Mouse (Mus musculus) spleen, postnatal 10 days (tissue): ENCODE results near the gene Dedd2.
"Not testable (repeated sequence)": the region's sequence is repeated elsewhere in the genome, so short reads cannot be mapped to it uniquely, and the experiment has no call there.

Experiments used
- DNase-seq, 2 experiments: peaks; one replicate each; pipeline ENCODE4 v3.0.0; 2021 to 2022; ENCODE audit warnings: low spot score in 2 of 2

Dedd2 gene

GRCm38 (mm10) chr7:25220457-25221101, at the start of gene Dedd2:
Gene Dedd2 (minus strand): TSS chr7:25220615.
- peak; percentile 55 to 65 for DNase-seq

- DNase-seq, result peak in 1 of 2 experiments; percentile 41
Observed at GRCm38 (mm10) chr7:25269545-25270271, 49.3 kb upstream of the Dedd2 start.

- peak; percentile 40 to 48 for DNase-seq
Observed at GRCm38 (mm10) chr7:25269029-25269428, 48.6 kb upstream of the Dedd2 start.

GRCm38 (mm10) chr7:25268588-25268987, 48.2 kb upstream of the Dedd2 start:
- DNase-seq, result no peak

- DNase-seq, result peak; percentile 98 to 99
Observed at GRCm38 (mm10) chr7:25267751-25268463, 47.5 kb upstream of the Dedd2 start.

- peak in 1 of 2 experiments; percentile 97 for DNase-seq
Observed at GRCm38 (mm10) chr7:25267301-25267750, 46.9 kb upstream of the Dedd2 start, which contains the start of gene Cic. Gene Cic (plus strand): TSS chr7:25267704.

- DNase-seq, result no peak
Observed at GRCm38 (mm10) chr7:25266180-25266962, 46.0 kb upstream of the Dedd2 start.

- not testable (repeated sequence) for DNase-seq
Observed at GRCm38 (mm10) chr7:25265743-25266142, 45.3 kb upstream of the Dedd2 start.

- DNase-seq, result no peak
Observed at GRCm38 (mm10) chr7:25263968-25264870, 43.8 kb upstream of the Dedd2 start.

- no peak for DNase-seq
Observed at GRCm38 (mm10) chr7:25261896-25262295, 41.5 kb upstream of the Dedd2 start.

- DNase-seq, result no peak
Observed at GRCm38 (mm10) chr7:25251822-25252221, 31.4 kb upstream of the Dedd2 start.

GRCm38 (mm10) chr7:25251071-25251791, 30.8 kb upstream of the Dedd2 start:
- peak in 1 of 2 experiments; percentile 44 for DNase-seq

GRCm38 (mm10) chr7:25250141-25250972, 29.9 kb upstream of the Dedd2 start, which contains the start of gene Erf:
Gene Erf (minus strand): TSS chr7:25250761.
- peak; percentile 96 for DNase-seq

- peak in 1 of 2 experiments; percentile 77 for DNase-seq
Observed at GRCm38 (mm10) chr7:25249314-25250140, 29.1 kb upstream of the Dedd2 start.

- DNase-seq, result peak in 1 of 2 experiments; percentile 55
Observed at GRCm38 (mm10) chr7:25248846-25249313, 28.5 kb upstream of the Dedd2 start.

GRCm38 (mm10) chr7:25248018-25248647, 27.7 kb upstream of the Dedd2 start:
- DNase-seq, result peak in 1 of 2 experiments; percentile 36

- no peak for DNase-seq
Observed at GRCm38 (mm10) chr7:25247498-25247897, 27.1 kb upstream of the Dedd2 start.
